Mouse (Mus musculus) right cerebral cortex, postnatal 36 days (tissue): ENCODE measurements around the gene Tubb4b.

Experiments used
- DNase-seq, 2 experiments: peaks; one replicate each; pipeline ENCODE4 v3.0.0; 2022; ENCODE audit warnings: low spot score in 2 of 2, mixed read lengths in 1 of 2

Gene Tubb4b

DNA sequence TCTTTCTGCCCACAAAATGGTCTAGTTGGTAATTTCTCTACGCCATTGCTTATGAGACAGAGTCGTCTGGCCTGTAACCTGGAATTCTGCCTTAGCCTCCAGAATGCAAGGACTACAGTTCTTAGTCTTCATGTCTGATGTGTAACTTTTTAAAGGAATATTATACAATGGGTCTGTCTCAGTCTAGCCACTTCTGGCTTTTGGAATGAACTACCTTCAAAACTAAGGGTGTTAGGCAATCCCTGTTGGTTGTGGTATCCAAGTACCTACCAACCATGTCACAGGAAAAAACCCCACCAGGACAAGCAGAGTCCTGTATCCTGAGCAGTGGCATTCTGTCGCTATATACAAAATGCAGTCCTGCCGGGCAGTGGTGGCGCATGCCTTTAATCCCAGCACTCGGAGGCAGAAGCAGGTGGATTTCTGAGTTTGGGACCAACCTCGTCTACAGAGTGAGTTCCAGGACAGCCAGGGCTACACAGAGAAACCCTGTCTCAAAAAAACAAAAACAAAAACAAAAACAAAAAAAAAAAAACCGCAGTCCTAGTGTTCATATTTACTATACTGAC lies 1.4 kb upstream of the Tubb4b start:
- DNase-seq = no peak

DNA sequence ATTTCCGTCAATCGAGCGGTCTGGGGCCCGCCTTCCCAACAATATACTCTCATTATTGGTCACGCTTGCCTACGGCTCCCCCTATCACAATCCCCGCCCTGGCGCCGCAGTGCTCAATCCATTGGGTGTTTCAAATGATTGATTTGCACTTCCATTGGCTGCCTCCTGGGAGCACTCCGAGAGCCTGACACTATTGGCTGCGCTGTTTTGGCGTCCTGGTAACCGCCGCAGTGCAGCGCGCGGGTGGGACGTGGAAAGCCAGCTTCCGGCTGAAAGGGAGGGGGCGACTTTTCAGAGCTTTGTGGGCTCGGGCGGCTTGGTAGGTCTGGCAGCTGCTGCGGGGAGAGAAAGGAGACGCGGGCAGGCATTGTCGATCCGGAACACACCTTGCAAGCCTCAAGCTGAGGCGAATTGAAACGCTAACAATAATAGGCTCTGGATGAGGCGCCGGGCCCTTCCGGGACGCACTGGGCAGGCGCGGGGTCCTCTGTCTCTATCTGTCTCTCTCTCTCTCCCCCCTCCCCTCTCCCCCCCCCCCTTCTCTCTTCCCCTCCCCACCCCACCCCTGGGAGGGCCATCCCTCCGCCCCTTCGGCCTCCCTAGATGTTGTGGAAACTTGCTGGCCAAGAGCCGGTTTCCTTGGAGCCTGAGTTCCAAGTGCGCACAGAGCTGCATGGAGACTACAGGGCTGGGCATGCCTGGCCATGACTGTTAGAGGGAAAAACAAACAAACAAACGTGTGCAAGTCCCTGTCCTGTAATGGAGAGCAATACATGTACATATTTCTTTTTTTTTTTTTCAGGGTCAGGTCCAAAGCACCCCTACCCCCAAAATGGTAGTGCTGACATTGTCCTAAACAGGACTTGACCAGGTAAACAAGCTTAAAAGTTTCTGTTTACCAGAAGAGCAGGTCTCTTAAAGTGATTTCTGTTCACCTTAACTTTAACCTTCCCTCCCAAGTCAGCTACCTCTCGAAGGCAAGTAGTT lies 557 bp upstream of the Tubb4b start:
- peak; percentile 99 to 100 for DNase-seq

DNA sequence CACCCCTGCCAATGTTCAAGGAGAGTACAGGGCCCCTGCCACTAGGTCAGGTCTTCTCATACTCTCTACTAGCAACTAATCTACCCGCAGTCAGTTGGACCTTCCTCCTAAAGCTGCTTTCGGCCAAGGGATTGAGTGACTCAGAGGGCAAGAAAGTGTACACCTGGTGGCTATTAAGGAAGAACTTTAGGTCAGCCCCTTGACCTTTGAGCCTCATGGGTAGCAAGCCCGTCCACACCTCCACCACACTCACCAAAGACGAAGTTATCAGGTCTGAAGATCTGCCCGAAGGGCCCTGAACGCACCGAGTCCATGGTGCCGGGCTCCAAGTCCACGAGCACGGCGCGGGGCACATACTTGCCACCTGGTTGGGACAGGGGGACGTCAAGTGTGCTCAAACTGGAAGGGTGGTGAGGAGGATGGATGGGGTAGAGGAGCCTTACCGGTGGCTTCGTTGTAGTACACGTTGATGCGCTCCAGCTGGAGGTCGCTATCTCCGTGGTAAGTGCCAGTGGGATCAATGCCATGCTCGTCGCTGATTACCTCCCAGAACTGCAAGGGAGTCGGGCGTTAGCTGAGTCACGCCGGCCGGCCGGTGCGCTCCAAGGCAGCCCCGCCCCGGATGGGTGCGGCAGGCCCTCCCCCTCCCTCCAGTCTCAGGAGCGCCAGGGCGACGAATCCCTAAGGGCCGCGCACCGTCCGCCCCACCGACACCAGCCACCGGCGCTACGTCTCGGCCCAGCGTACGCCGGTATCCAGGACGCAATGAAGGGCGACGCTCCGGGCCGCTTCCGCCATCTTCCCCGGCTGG lies 616 bp downstream of the Tubb4b start:
- peak; percentile 70 to 74 for DNase-seq

GRCm38 (mm10) chr2:25221331-25221772 lies 3.1 kb downstream of the Tubb4b start:
- no peak for DNase-seq

DNA sequence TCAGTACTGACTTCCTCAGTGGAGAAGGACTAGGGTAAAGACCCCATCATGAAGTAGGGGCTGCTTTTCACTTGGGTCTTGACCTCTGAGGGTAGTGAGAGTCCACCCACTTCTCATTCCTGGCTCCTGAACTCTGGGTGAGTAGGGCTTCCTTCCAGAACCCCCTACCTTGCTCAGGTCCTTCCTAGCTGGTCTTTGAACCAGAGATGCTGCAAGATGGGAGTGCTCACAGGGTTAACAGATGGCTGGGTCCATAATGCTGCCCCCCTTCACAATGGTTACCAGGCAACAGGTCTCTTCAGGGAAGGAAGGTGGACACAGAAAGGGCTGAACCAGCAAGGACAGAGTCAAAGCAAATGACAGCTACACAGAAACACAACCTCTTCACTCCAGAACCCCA lies 6.1 kb downstream of the Tubb4b start, which contains the start of gene Fam166a:
TSS of gene Fam166a (plus strand) at position 301 of the 400 bp plus-strand sequence.
- no peak for DNase-seq

- DNase-seq = no peak
Observed at GRCm38 (mm10) chr2:25217666-25218065, 6.8 kb downstream of the Tubb4b start.

DNA sequence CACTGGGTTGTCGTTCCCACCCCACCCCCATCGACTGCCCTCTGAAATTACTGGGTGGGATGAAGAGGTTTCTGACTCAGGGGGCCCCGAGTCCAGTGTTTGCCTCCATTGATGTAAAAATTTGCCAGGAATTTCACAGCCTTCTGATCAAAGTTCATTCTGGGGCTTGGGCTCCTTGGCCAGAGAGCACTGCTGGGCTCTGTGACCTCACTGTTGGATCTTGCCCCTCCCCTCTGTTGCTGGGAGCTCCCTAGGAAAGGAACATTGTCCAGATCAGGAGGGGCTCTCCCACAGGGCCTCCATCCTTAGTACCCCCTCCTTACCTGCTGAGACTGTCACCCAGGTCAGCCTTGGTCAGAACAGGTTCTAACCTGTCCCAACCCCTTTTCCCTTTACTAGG lies 10.1 kb downstream of the Tubb4b start, which contains the start of gene Stpg3:
TSS of gene Stpg3 (minus strand) at position 194 of the 400 bp plus-strand sequence.
- DNase-seq = no peak

GRCm38 (mm10) chr2:25213266-25213865 lies 11.1 kb downstream of the Tubb4b start:
- no peak for DNase-seq

DNA sequence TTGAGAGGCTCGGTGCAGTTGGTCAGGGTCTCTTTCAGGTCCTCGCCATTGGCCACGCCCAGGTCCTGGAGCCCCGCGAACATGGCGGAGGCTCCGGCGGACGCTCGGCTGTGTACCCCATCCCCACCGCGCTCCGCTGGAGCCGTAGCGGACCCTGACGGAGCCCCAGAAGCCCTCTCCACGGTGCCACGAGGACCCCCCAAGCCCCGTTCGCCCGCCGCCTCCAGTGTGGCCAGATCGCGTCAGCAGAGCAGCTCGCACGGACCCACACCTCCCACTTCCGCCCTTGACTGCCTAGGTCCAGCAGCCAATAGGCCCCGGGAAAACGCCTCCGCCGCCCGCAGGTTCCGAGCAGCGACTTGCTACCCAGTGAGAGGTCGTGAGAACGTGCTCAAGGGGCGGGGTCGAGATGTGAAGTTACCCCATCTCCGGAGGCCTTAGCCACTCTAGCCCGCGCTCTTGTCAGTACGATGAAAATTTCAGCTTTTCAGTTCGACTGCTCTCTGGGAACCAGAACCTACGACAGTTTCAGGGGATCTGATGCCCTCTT lies 13.3 kb downstream of the Tubb4b start, which contains the start of gene Nelfb:
TSS of gene Nelfb (minus strand) at position 369 of the 550 bp plus-strand sequence.
- peak; percentile 75 to 80 for DNase-seq

DNA sequence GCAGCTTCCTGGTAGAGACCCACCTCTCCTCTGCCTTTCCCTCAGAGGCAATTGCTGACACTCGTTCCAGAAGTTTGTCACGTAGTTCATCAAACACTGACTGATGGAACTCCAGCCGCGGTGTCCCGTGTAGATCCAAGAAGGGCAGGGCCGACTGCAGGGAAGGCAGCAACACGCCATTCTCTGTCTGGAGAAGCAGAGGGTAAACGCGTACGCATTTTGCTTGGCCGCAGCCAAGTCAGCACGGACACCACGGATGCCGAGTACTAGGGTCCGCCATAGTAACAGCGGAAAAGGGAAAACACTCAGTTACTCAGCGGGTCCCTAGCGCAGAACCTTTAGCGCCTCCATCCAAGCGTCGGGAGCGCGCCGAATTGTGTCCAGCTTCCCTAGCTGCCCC lies 13.8 kb downstream of the Tubb4b start:
- no peak for DNase-seq

- no peak for DNase-seq
Observed at GRCm38 (mm10) chr2:25207593-25207992, 16.9 kb downstream of the Tubb4b start.

- DNase-seq = no peak
Observed at GRCm38 (mm10) chr2:25203631-25204214, 20.8 kb downstream of the Tubb4b start.

- DNase-seq = no peak
Observed at GRCm38 (mm10) chr2:25200631-25201030, 23.9 kb downstream of the Tubb4b start.

DNA sequence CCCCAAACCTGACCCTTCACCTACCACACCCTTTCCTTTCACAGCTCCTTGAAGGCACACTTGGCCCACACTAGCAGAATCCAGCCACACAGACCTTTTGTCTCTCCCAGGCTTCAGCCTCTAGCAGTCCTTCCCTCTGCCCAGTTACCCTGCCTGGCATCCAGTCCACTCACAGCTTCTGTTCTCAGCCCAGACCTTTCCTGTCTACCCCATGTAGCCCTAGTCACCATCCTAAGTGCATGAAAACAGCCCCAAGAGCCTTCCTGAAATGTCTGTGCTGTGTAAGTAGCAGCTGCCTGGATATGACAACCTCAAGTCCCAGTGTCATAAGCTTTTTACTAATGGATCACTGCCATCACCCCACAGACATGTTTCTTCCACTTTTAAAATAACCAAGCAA lies 26.6 kb downstream of the Tubb4b start:
- DNase-seq = no peak

GRCm38 (mm10) chr2:25197191-25197590 lies 27.3 kb downstream of the Tubb4b start:
- no peak for DNase-seq

DNA sequence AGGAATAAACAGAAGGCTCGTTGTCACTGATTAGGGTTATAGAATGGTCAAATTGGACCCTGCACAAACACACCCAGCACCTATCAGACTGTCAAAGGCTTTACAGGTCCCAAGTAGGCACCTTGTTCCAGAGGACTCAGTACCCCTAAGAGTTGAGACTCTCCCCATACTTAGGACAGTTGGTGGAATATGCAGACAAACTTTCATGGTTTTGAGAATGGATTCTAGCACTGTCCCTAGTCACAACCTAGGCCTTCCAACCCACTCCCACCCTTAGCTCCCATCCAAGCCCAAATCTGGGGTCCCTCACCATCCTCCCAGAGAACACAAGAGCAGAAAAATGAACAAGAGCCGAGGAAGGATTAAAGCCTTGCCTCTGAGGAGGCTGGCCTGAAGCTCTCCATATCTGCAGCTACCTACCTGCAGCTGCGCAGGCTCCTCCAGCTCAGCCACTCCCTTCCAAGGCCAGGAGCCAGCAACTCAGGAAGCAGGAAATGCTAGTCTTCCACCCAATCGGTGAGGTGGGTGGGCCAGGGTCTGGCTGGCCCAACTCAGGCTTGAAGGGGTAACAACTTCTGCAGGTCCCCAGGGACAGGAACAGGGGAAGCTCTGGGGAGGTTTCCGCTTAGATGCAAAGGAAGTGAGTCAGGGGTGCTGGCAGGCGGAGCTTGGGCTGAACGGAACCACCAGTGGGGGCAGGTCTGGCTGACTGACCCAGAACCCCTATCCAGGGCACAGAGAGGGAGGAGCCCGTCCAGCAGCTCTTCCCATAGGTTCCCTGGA lies 28.1 kb downstream of the Tubb4b start, which contains the start of gene Tor4a:
TSS of gene Tor4a (minus strand) at position 715 of the 783 bp plus-strand sequence.
- DNase-seq = no peak

DNA sequence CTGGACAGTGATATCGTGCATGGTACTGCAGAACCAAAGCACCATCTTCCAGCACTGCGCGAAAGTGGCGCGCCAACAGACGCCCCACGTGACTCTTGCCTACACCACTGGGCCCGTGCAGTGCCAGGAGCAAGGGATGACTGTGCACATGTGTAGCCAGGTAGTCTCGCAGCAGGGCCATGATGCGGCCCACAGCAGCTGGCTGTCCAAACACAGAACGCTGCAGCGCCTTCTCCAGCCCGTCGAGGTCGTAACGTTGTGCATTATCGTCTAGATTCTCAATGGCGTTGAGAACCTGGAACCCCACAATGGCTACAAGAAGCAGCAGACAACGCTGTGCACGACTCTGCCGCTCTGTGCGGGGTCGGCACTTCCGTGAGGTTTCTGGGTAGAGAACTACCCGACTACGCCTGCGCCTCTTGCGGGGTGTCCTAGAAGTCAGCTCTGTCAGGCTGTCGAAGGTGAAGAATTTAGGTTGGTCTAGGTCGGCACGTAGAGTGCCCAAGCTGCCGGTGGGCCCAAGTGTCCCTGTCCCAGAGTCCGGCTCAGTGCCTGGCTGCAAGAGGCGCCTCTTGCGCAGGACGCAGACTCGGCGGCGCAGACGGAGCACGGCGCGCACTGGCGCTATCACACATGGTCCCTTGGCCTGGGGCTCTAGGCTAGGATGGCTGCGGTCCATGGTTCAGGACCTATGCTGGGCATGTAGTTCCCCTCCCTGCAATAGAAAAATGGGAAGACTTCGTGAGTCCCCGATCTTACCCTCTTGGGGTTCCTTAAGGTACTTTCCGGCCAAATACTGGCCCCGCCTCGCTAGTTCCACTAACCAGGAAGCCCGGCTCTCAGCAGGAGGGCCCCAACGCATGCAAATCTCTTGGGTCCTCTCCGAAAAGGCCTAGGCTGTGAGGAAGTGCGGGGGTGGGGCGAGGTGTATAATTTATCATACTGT lies 29.0 kb downstream of the Tubb4b start:
- no peak for DNase-seq

- DNase-seq = no peak
Observed at GRCm38 (mm10) chr2:25194486-25195171, 29.9 kb downstream of the Tubb4b start.
